Mouse (Mus musculus) effector memory CD4-positive, alpha-beta T cell, adult 5 months (primary cell): Measurements from ENCODE around the gene Erlec1. TPM values are rescaled to one million over a fixed set of nuclear protein-coding genes. Genes with fewer than 3 reads are reported as not detected.

Experiments
- polyA plus RNA-seq: library from polyadenylated mRNA; unstranded; fragments of 100-300 nt; shearing (Covaris generic); gene quantifications from one replicate; pipeline ENCODE4 v1.2.1, GENCODE M21; 2017

The Erlec1 gene
- polyA plus RNA-seq, result 7.7 TPM

GRCm38 (mm10) chr11:30954279-30954725, at the start of gene Erlec1:
Erlec1 (minus strand) TSS chr11:30954335.

GRCm38 (mm10) chr11:30985877-30986624, 31.9 kb upstream of the Erlec1 start, which contains the start of gene Chac2:
Chac2 (minus strand) TSS chr11:30986350.

GRCm38 (mm10) chr11:30885171-30885871, 68.8 kb downstream of the Erlec1 start, which contains the start of the genes Gpr75 and Asb3:
Gpr75 (plus strand) TSS chr11:30885358.
Asb3 (plus strand) TSS chr11:30885416.

Other genes starting within 250 kb of the Erlec1 start
- gene Psme4, start 182.6 kb downstream of the Erlec1 start, polyA plus RNA-seq, result 19.3 TPM
- gene Gpr75, start 69.0 kb downstream of the Erlec1 start, polyA plus RNA-seq, result not detected
- 45.7 TPM for gene Asb3, start 68.9 kb downstream of the Erlec1 start, polyA plus RNA-seq
- gene Chac2, start 32.0 kb upstream of the Erlec1 start, polyA plus RNA-seq, result 8.0 TPM
- not detected for gene Gm17332, start 228.1 kb upstream of the Erlec1 start, polyA plus RNA-seq